Mouse (Mus musculus) ES-Bruce4 (cell line): ENCODE measurements at regions not wholly inside any gene's neighbourhood (a gene's known extent, or its start where the extent isn't known, plus 50 kb on each side); places are given as distances from the start of the nearest gene placed in this dataset.

Experiments
- H3K27ac ChIP-seq: 2 replicates; pipeline ENCODE4 v1.5.1; 2012; ENCODE audit warnings: low read length, inconsistent platforms; ENCODE audit not compliant: insufficient read depth
- H3K27me3 ChIP-seq: 2 replicates; pipeline ENCODE4 v1.6.1; 2012; ENCODE audit warnings: mild to moderate bottlenecking, low read length, inconsistent platforms; ENCODE audit not compliant: control insufficient read depth, poor library complexity, insufficient read depth, severe bottlenecking
- H3K36me3 ChIP-seq: 2 replicates; pipeline ENCODE4 v1.6.1; 2012; ENCODE audit warnings: inconsistent platforms, mild to moderate bottlenecking, low read length, moderate library complexity; ENCODE audit not compliant: control insufficient read depth, poor library complexity, insufficient read depth, severe bottlenecking
- H3K4me1 ChIP-seq: one replicate; pipeline ENCODE4 v1.8.1; 2011; ENCODE audit warnings: low read length; ENCODE audit not compliant: control insufficient read depth, insufficient read depth
- H3K4me3 ChIP-seq: 2 replicates; pipeline ENCODE4 v1.5.1; 2011; ENCODE audit warnings: low read depth, mild to moderate bottlenecking, low read length
- H3K9ac ChIP-seq: 2 replicates; pipeline ENCODE4 v1.6.1; 2012; ENCODE audit warnings: low read depth, mild to moderate bottlenecking, inconsistent platforms; ENCODE audit not compliant: poor library complexity, severe bottlenecking
- H3K9me3 ChIP-seq: replicated peaks from 2 replicates; pipeline ENCODE4 v1.6.1; 2012; ENCODE audit warnings: mild to moderate bottlenecking, low read length, inconsistent platforms; ENCODE audit not compliant: control insufficient read depth, poor library complexity, insufficient read depth, severe bottlenecking
- CTCF ChIP-seq: IDR thresholded peaks from one replicate; pipeline ENCODE4 v1.8.1; 2011; ENCODE audit warnings: low read depth, low read length
- EP300 ChIP-seq: IDR thresholded peaks from 2 replicates; pipeline ENCODE4 v1.6.1; 2011; ENCODE audit warnings: low read depth, low read length; ENCODE audit not compliant: insufficient read depth
- POLR2A ChIP-seq: IDR thresholded peaks from one replicate; pipeline ENCODE4 v1.8.1; 2011; ENCODE audit warnings: low read length; ENCODE audit not compliant: insufficient read depth

DNA sequence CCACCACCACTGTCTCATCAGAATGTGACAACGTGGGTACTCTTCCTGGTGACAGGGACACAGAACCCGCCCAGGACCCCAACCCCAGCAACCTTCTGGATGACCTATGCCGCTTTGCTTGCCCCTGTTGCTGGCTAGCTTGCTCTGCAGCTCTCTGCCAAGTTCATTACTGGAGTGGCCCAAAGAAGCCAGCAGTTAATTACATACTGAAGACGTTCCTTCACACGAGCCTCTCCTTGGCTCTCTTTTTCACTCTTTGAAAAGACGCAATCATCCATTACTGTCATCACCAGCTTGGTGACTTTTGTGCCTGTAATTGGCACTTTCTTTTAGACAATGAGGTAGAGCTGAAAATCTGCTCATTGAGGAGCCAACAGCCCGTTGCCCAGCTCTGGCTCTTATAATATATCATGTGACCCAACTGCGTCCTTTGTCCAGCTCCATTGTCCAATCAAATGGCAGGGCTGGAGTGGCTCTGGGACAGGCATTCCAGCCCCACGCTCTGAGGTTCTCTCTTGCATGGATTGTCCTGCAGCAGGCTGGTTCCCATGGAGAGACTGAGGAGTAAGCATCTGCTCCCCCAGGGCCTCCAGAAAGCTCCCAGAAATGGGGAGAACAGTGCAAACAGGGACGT lies 274.4 kb upstream of the Gm10131 start:
- Histone ChIP-seq H3K27me3 (no peaks in the 10 kb centered on the region), H3K4me3 (no peak overlapping the region), H3K4me1 (no peaks in the 10 kb centered on the region), H3K9ac (no peak overlapping the region), H3K27ac (no peak overlapping the region), H3K36me3 (no peaks in the 10 kb centered on the region), H3K9me3 (no peaks in the 10 kb centered on the region; the same call in 1 of the 2 replicates)
- no peak for TF ChIP-seq POLR2A
- no peak for TF ChIP-seq EP300
- TF ChIP-seq CTCF = no peak

- no peaks in the 10 kb centered on the region for H3K36me3 ChIP-seq
- no peak overlapping the region for H3K27ac ChIP-seq
- H3K9me3 ChIP-seq = no peaks in the 10 kb centered on the region; the same call in 1 of the 2 replicates
- H3K9ac ChIP-seq = no peak overlapping the region
- H3K4me1 ChIP-seq = no peaks in the 10 kb centered on the region
- H3K4me3 ChIP-seq = no peak overlapping the region
- no peak for TF ChIP-seq POLR2A
- H3K27me3 ChIP-seq = no peaks in the 10 kb centered on the region
These were observed 269.1 kb upstream of the Gm10131 start for GRCm38 (mm10) chr8:34380615-34381014.

GRCm38 (mm10) chr8:34377154-34377553 lies 265.6 kb upstream of the Gm10131 start:
- H3K27me3 ChIP-seq = no peaks in the 10 kb centered on the region; the same call in 1 of the 2 replicates
- no peak overlapping the region for H3K27ac ChIP-seq
- no peaks in the 10 kb centered on the region for H3K36me3 ChIP-seq
- H3K4me3 ChIP-seq = no peak overlapping the region
- TF ChIP-seq EP300 = no peak
- no peak for TF ChIP-seq CTCF
- no peak for TF ChIP-seq POLR2A
- H3K9ac ChIP-seq = no peak overlapping the region
- H3K4me1 ChIP-seq = no peaks in the 10 kb centered on the region
- H3K9me3 ChIP-seq = no peaks in the 10 kb centered on the region; the same call in 1 of the 2 replicates

DNA sequence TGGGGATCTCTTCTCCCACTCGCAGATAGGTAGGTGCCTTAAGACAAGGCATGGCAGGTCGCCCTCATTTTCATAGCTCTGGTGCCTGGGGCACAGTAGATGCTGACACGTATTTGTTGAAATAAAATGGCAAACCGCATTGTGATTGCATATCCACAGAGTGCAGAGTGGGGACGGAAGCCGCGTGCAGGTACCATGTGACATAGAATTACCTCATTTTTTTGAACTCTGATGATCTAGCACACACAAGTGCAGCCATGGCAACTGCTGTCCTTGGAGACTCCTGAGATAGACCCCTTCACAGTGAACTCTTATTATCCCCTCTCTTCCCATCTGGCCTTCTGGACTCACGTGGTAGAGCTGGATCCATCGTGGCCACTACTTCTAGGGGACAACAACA lies 262.7 kb upstream of the Gm10131 start:
- H3K4me1 ChIP-seq = no peaks in the 10 kb centered on the region
- TF ChIP-seq CTCF (no peak), EP300 (no peak), POLR2A (no peak)
- H3K9me3 ChIP-seq = no peaks in the 10 kb centered on the region; the same call in 1 of the 2 replicates
- H3K36me3 ChIP-seq = no peaks in the 10 kb centered on the region
- H3K9ac ChIP-seq = no peak overlapping the region
- no peaks in the 10 kb centered on the region; the same call in 1 of the 2 replicates for H3K27me3 ChIP-seq
- no peak overlapping the region for H3K27ac ChIP-seq
- no peak overlapping the region for H3K4me3 ChIP-seq

DNA sequence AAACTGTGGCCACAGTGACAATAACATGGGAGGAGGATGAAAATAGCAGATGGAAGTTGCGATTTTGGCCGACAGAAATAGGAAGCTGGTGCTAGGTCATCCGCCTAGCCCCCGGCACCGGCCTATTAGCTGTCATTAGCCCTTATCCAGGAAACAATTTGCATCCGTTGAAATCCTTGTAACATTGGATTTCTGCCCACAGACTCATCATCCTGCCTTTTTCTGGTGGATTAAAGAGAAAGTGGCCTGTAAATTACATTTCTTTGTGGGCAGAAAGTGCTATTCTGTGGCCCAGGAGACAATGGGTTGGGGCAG lies 261.1 kb upstream of the Gm10131 start:
- Histone ChIP-seq H3K4me3 (no peak overlapping the region), H3K27me3 (no peaks in the 10 kb centered on the region; the same call in 1 of the 2 replicates), H3K27ac (no peak overlapping the region), H3K9ac (no peak overlapping the region), H3K36me3 (no peaks in the 10 kb centered on the region), H3K4me1 (no peaks in the 10 kb centered on the region), H3K9me3 (no peaks in the 10 kb centered on the region)
- TF ChIP-seq POLR2A = no peak
- TF ChIP-seq EP300 = no peak
- TF ChIP-seq CTCF = no peak

DNA sequence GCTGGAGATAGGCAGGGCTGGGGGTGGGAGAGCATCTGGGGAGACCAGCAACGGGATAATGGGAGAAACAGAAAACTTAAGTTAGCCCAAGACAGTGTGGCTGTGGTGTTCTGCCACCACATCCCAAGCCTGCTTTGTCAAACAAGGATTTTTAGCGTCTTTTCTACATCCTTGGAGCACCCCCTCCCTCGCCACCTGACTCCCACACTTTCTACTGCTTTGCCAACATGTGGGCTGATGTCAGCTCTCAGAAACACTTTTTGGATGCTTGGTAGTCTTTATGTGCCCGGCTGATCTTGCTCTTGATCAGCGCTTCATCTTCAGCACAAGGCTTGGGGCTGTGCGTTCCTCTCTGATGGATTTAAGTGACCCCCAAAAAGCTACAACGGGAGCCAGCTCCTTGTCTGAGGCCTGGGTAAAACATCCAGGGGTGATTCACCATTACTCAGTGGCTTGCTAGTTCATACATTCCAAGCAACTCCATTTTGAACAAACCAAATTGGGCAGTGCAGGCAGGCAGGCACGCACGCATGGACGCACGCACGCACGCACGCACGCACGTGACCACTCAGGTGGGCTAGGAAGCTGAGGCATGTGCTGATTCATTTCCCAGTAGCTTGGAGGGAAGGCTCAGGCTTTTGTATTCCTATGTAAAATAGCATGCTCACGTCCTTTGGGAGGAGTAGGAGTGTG lies 260.6 kb upstream of the Gm10131 start:
- Histone ChIP-seq H3K4me3 (no peak overlapping the region), H3K27ac (no peak overlapping the region), H3K9me3 (no peaks in the 10 kb centered on the region), H3K36me3 (no peaks in the 10 kb centered on the region), H3K27me3 (no peaks in the 10 kb centered on the region; the same call in 1 of the 2 replicates), H3K9ac (no peak overlapping the region), H3K4me1 (no peaks in the 10 kb centered on the region)
- no peak for TF ChIP-seq CTCF
- TF ChIP-seq EP300 = no peak
- TF ChIP-seq POLR2A = no peak
